Mouse (Mus musculus) forebrain, embryonic 14.5 days (tissue): ENCODE results near the gene Phxr2. TPM values are rescaled to one million over a fixed set of nuclear protein-coding genes. Genes with fewer than 3 reads are reported as not detected.

Experiments
- polyA plus RNA-seq: library from polyadenylated mRNA; unstranded; fragments of >200 nt; fragmentation: Nextera tagmentation; extraction: Ambion mirVana; gene quantifications from 2 replicates; pipeline ENCODE4 v1.2.1, GENCODE M21; 2014

Gene Phxr2
- polyA plus RNA-seq, 1 experiment from 2014 or later, result not detected

Other genes starting within 250 kb of the Phxr2 start
- gene Atp2b1, start 211.9 kb downstream of the Phxr2 start, polyA plus RNA-seq, result 103 and 136 TPM in 2 replicates
- 20.4 and 20.8 TPM in 2 replicates for gene Poc1b, start 19.3 kb downstream of the Phxr2 start, polyA plus RNA-seq
- gene Galnt4, start 18.2 kb downstream of the Phxr2 start, polyA plus RNA-seq, result 2.3 and 3.2 TPM in 2 replicates
- 34.1 and 40.1 TPM in 2 replicates for gene Dusp6, start 136.9 kb upstream of the Phxr2 start, polyA plus RNA-seq